Mouse (Mus musculus) cerebral cortex, adult 2 months (tissue): ENCODE results near the gene Galntl6.

Experiments
- WGBS: fragments of 180-500 bp; shearing (Covaris S2); methylation state at CpG from one replicate; pipeline ENCODE4 v1.1.7; 2018; 5-methylcytosine and 5-hydroxymethylcytosine counted together

Galntl6 gene

GRCm38 (mm10) chr8:58189694-58190093, 722.7 kb downstream of the Galntl6 start:
- 93% methylated on average over 1 of the region's 1 CpGs for WGBS

GRCm38 (mm10) chr8:58146961-58147360, 765.5 kb downstream of the Galntl6 start:
- 5% methylated on average over 1 of the region's 1 CpGs for WGBS

GRCm38 (mm10) chr8:58086733-58087132, 825.7 kb downstream of the Galntl6 start:
- 29% methylated on average over 4 of the region's 4 CpGs for WGBS

GRCm38 (mm10) chr8:58084931-58085330, 827.5 kb downstream of the Galntl6 start:
- 55% methylated on average over 6 of the region's 6 CpGs for WGBS

- WGBS, result 52% methylated on average over 5 of the region's 5 CpGs
Measured at GRCm38 (mm10) chr8:58081715-58082114, 830.7 kb downstream of the Galntl6 start.

GRCm38 (mm10) chr8:58074611-58075010, 837.8 kb downstream of the Galntl6 start:
- whole genome bisulfite sequencing, result 72% methylated on average over 4 of the region's 4 CpGs

- 55% methylated on average over 1 of the region's 1 CpGs for WGBS
Measured at GRCm38 (mm10) chr8:58073733-58074132, 838.7 kb downstream of the Galntl6 start.

- 45% methylated on average over 3 of the region's 3 CpGs for WGBS
Measured at GRCm38 (mm10) chr8:58032271-58032670, 880.2 kb downstream of the Galntl6 start.

GRCm38 (mm10) chr8:58025558-58025957, 886.9 kb downstream of the Galntl6 start:
- 77% methylated on average over 4 of the region's 4 CpGs for WGBS

- 71% methylated on average over 1 of the region's 1 CpGs for WGBS
Measured at GRCm38 (mm10) chr8:58025094-58025493, 887.3 kb downstream of the Galntl6 start.

- WGBS, result 68% methylated on average over 2 of the region's 2 CpGs
Measured at GRCm38 (mm10) chr8:58023426-58024176, 888.8 kb downstream of the Galntl6 start.

- 79% methylated on average over 1 of the region's 1 CpGs for WGBS
Measured at GRCm38 (mm10) chr8:57989428-57990171, 922.8 kb downstream of the Galntl6 start.

- 89% methylated on average over 4 of the region's 4 CpGs for WGBS
Measured at GRCm38 (mm10) chr8:57977372-57977771, 935.1 kb downstream of the Galntl6 start.

- WGBS, result 54% methylated on average over 2 of the region's 2 CpGs
Measured at GRCm38 (mm10) chr8:57974093-57974492, 938.3 kb downstream of the Galntl6 start.

GRCm38 (mm10) chr8:57972832-57973231, 939.6 kb downstream of the Galntl6 start:
- 77% methylated on average over 3 of the region's 3 CpGs for WGBS

- 23% methylated on average over 6 of the region's 6 CpGs for WGBS
Measured at GRCm38 (mm10) chr8:57966676-57967075, 945.8 kb downstream of the Galntl6 start.

GRCm38 (mm10) chr8:57965508-57965907, 946.9 kb downstream of the Galntl6 start:
- WGBS, result 56% methylated on average over 5 of the region's 5 CpGs

- 18% methylated on average over 12 of the region's 12 CpGs for WGBS
Measured at GRCm38 (mm10) chr8:57962286-57963110, 949.9 kb downstream of the Galntl6 start.

- WGBS, result 73% methylated on average over 3 of the region's 3 CpGs
Measured at GRCm38 (mm10) chr8:57959136-57959535, 953.3 kb downstream of the Galntl6 start.

GRCm38 (mm10) chr8:57958121-57958901, 954.1 kb downstream of the Galntl6 start:
- WGBS, result 76% methylated on average over 16 of the region's 16 CpGs

- 85% methylated on average over 7 of the region's 7 CpGs for WGBS
Measured at GRCm38 (mm10) chr8:57955501-57955900, 956.9 kb downstream of the Galntl6 start.
